Mouse (Mus musculus): ENCODE data around the gene Ugt3a1.

- TF ChIP-seq CTCF (IDR thresholded peaks at IDR 0.05) (no peak), POLR2A (IDR thresholded peaks at IDR 0.05; ENCODE audit: insufficient read depth, low read depth, low read length) (no peak), EP300 (IDR thresholded peaks at IDR 0.05; ENCODE audit: insufficient read depth, low read depth, low read length) (no peak)
Measured at GRCm38 (mm10) chr15:9289660-9290059, 13.0 kb downstream of the Ugt3a1 start.

Measured in heart, adult 2 months (tissue).